Mouse (Mus musculus): ENCODE data around the gene Gzmm. TPM values are rescaled to one million over a fixed set of nuclear protein-coding genes. Genes with fewer than 3 reads are reported as not detected.

Gene Gzmm
- polyA plus RNA-seq, 1 experiment, result 0.51 TPM

DNA sequence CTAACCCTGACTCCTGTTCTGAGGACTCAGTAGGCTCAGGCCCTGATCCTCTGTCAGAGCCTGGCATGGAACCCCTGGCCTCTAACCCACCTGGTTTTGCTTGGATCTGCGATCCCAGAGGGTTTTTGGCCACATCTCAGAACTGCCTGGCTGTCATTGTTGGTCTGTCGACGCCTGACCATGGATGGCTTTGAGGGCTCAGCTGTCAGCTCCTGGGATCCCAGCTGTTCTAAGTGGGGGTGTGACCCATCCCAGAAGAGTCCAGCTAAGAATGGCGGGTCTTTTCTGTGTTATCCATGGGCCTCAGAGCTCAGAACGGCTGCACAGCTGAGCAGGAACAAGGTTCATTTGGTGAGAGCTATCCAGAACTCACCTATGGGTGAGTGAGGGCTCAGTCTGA lies 32.3 kb downstream of the Gzmm start:
- Histone ChIP-seq H3K36me3 (ENCODE audit: control insufficient read depth, insufficient read depth) (no peaks in the 10 kb centered on the region), H3K4me3 (ENCODE audit: insufficient read depth, poor library complexity, severe bottlenecking) (no peak overlapping the region), H3K27me3 (ENCODE audit: control insufficient read depth, insufficient read depth, insufficient read length) (peaks cover 45% of the 10 kb centered on the region), H3K79me3 (ENCODE audit: low read depth) (no peaks in the 10 kb centered on the region), H3ac (ENCODE audit: control insufficient read depth, insufficient read length, low read depth) (no peak overlapping the region), H3K79me2 (ENCODE audit: control insufficient read depth, insufficient read depth) (no peaks in the 10 kb centered on the region)
- TF ChIP-seq MYOD1 (IDR thresholded peaks at IDR 0.05; ENCODE audit: control insufficient read depth, insufficient read length, low read depth), result no peak
- TF ChIP-seq MAX (IDR thresholded peaks at IDR 0.05), result no peak
- no peak for TF ChIP-seq CTCF (IDR thresholded peaks at IDR 0.05; ENCODE audit: control insufficient read depth, insufficient read depth, insufficient read length)
- no peak for TF ChIP-seq USF1 (IDR thresholded peaks at IDR 0.05; ENCODE audit: low read depth)
- TF ChIP-seq CEBPB (IDR thresholded peaks at IDR 0.05; ENCODE audit: low read depth), result no peak
- TF ChIP-seq MYOG (IDR thresholded peaks at IDR 0.05; ENCODE audit: control insufficient read depth, extremely low read depth, insufficient read length), result no peak
- TF ChIP-seq FOSL1 (IDR thresholded peaks at IDR 0.05; ENCODE audit: insufficient read depth, low read length, poor library complexity, severe bottlenecking), result no peak

DNA sequence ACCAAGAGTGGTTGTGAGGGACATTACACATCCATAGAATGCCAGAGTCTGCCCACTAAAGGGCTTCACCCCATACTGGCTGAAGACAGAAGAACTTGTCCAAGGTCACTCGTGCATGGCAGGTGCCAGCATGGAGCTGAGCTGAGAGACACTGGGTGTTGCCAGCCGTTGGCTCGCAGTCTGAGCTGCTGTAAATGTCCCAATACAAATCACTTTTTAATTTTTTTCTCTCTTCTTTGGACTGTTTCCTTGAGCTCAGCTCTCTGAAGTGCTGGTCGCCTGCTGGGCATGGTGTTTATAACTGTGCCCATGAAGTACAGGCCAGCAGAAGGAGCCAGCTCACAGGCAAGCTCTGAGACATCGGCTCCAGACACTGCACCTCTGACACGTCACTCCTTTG lies 34.2 kb downstream of the Gzmm start:
- Histone ChIP-seq H3ac (ENCODE audit: control insufficient read depth, insufficient read length, low read depth) (no peak overlapping the region), H3K79me2 (ENCODE audit: control insufficient read depth, insufficient read depth) (no peaks in the 10 kb centered on the region), H3K36me3 (ENCODE audit: control insufficient read depth, insufficient read depth) (no peaks in the 10 kb centered on the region), H3K27me3 (ENCODE audit: control insufficient read depth, insufficient read depth, insufficient read length) (peaks cover 27% of the 10 kb centered on the region), H3K4me3 (ENCODE audit: insufficient read depth, poor library complexity, severe bottlenecking) (no peak overlapping the region), H3K79me3 (ENCODE audit: low read depth) (no peaks in the 10 kb centered on the region)
- TF ChIP-seq FOSL1 (IDR thresholded peaks at IDR 0.05; ENCODE audit: insufficient read depth, low read length, poor library complexity, severe bottlenecking) (no peak), CEBPB (IDR thresholded peaks at IDR 0.05; ENCODE audit: low read depth) (no peak), CTCF (IDR thresholded peaks at IDR 0.05; ENCODE audit: control insufficient read depth, insufficient read depth, insufficient read length) (no peak), USF1 (IDR thresholded peaks at IDR 0.05; ENCODE audit: low read depth) (no peak), MAX (IDR thresholded peaks at IDR 0.05) (no peak)

DNA sequence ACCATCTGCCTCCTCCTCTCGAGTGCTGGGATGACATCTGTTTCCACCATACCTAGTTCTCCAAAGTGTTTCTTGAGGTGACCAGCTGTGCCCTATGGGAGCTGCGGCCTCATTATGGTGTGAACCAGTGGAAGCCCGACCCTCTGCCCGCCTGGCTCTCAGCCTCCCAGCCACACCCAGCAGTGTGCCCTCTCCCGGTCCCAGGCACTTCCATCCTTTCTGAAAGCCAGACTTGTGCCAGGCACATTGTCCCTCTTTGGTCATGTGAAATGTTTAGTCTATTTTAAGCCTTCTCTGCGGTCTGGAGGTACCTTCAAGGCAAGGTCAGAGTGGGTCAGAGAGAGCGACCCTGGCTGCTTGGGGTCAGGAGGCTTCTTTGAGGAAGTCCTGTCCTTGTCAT lies 34.9 kb downstream of the Gzmm start:
- Histone ChIP-seq H3K4me3 (ENCODE audit: insufficient read depth, poor library complexity, severe bottlenecking) (no peak overlapping the region), H3K79me3 (ENCODE audit: low read depth) (no peaks in the 10 kb centered on the region), H3K27me3 (ENCODE audit: control insufficient read depth, insufficient read depth, insufficient read length) (peaks cover 27% of the 10 kb centered on the region), H3K36me3 (ENCODE audit: control insufficient read depth, insufficient read depth) (no peaks in the 10 kb centered on the region), H3K79me2 (ENCODE audit: control insufficient read depth, insufficient read depth) (no peaks in the 10 kb centered on the region), H3ac (ENCODE audit: control insufficient read depth, insufficient read length, low read depth) (no peak overlapping the region)
- no peak for TF ChIP-seq CEBPB (IDR thresholded peaks at IDR 0.05; ENCODE audit: low read depth)
- TF ChIP-seq USF1 (IDR thresholded peaks at IDR 0.05; ENCODE audit: low read depth), result no peak
- TF ChIP-seq MYOD1 (IDR thresholded peaks at IDR 0.05; ENCODE audit: control insufficient read depth, insufficient read length, low read depth), result no peak
- TF ChIP-seq MYOG (IDR thresholded peaks at IDR 0.05; ENCODE audit: control insufficient read depth, extremely low read depth, insufficient read length), result no peak
- TF ChIP-seq MAX (IDR thresholded peaks at IDR 0.05), result no peak
- no peak for TF ChIP-seq CTCF (IDR thresholded peaks at IDR 0.05; ENCODE audit: control insufficient read depth, insufficient read depth, insufficient read length)
- no peak for TF ChIP-seq FOSL1 (IDR thresholded peaks at IDR 0.05; ENCODE audit: insufficient read depth, low read length, poor library complexity, severe bottlenecking)

DNA sequence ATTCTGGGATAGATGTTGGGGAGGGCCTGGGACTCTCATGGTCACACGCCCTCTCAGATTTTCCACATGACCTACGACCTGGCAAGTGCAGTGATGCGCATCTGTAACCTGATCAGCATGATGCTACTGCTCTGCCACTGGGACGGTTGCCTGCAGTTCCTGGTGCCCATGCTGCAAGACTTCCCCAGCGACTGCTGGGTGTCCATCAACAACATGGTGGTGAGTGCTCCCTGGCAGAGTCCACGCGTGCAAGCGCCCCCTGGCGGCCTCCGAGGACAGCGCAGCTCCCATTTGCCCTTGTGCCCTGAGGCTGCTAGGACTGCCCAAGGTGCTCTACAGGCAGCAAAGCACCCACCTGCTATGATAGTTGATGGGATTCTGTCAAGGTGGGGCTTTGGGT lies 37.3 kb downstream of the Gzmm start:
- peaks cover 9% of the 10 kb centered on the region for H3K27me3 ChIP-seq (ENCODE audit: control insufficient read depth, insufficient read depth, insufficient read length)
- no peak overlapping the region for H3K4me3 ChIP-seq (ENCODE audit: insufficient read depth, poor library complexity, severe bottlenecking)
- no peaks in the 10 kb centered on the region for H3K79me2 ChIP-seq (ENCODE audit: control insufficient read depth, insufficient read depth)
- no peaks in the 10 kb centered on the region for H3K36me3 ChIP-seq (ENCODE audit: control insufficient read depth, insufficient read depth)
- no peaks in the 10 kb centered on the region for H3K79me3 ChIP-seq (ENCODE audit: low read depth)
- no peak overlapping the region for H3ac ChIP-seq (ENCODE audit: control insufficient read depth, insufficient read length, low read depth)
- TF ChIP-seq MAX (IDR thresholded peaks at IDR 0.05) (no peak), MYOD1 (IDR thresholded peaks at IDR 0.05; ENCODE audit: control insufficient read depth, insufficient read length, low read depth) (no peak), FOSL1 (IDR thresholded peaks at IDR 0.05; ENCODE audit: insufficient read depth, low read length, poor library complexity, severe bottlenecking) (no peak), MYOG (IDR thresholded peaks at IDR 0.05; ENCODE audit: control insufficient read depth, extremely low read depth, insufficient read length) (no peak), CTCF (IDR thresholded peaks at IDR 0.05; ENCODE audit: control insufficient read depth, insufficient read depth, insufficient read length) (peak; percentile 69)

DNA sequence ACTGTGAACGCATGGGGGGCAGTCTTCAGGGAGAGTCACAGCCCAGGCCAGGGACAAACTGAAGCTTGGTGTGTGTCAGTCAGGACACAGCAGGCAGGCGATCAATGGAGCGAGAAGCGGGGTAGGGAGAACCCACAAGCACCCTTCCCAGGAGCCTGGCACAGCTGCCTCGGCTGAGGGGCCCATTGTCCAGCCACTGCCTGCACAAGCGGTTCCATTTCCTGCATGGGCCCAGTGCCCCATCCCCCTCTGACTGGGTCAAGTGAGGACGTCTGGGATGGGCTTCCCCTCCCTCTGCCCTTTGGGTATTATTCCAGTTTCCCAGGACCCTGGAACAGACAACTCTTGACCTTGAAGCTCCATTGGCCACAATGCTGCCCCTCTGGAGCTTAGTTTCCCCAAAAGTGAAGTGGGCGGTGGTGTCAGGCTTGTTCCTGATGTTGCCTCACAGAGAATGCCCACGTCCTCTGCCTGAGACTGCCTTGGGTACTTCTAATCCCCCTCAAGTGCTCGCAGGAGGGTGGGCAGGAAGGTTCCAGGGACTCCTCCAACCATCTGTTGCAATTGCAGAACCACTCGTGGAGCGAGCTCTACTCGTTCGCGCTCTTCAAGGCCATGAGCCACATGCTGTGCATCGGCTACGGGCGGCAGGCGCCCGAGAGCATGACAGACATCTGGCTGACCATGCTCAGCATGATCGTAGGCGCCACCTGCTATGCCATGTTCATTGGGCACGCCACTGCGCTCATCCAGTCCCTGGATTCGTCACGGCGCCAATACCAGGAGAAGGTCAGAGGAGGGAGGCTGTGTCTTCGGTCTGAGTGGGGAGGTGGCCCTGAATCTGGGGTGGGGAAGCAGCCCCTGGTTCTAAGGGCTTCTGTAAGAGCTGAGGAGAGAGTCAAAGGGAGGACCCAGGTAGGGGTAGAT lies 39.8 kb downstream of the Gzmm start:
- no peak overlapping the region for H3K4me3 ChIP-seq (ENCODE audit: insufficient read depth, poor library complexity, severe bottlenecking)
- no peaks in the 10 kb centered on the region for H3K79me2 ChIP-seq (ENCODE audit: control insufficient read depth, insufficient read depth)
- no peaks in the 10 kb centered on the region for H3K27me3 ChIP-seq (ENCODE audit: control insufficient read depth, insufficient read depth, insufficient read length)
- H3K36me3 ChIP-seq (ENCODE audit: control insufficient read depth, insufficient read depth), result peaks cover under 1% of the 10 kb centered on the region
- H3ac ChIP-seq (ENCODE audit: control insufficient read depth, insufficient read length, low read depth), result no peak overlapping the region
- TF ChIP-seq CTCF (IDR thresholded peaks at IDR 0.05; ENCODE audit: control insufficient read depth, insufficient read depth, insufficient read length), result no peak
- no peak for TF ChIP-seq MYOG (IDR thresholded peaks at IDR 0.05; ENCODE audit: control insufficient read depth, extremely low read depth, insufficient read length)
- no peak for TF ChIP-seq MYOD1 (IDR thresholded peaks at IDR 0.05; ENCODE audit: control insufficient read depth, insufficient read length, low read depth)
- TF ChIP-seq MAX (IDR thresholded peaks at IDR 0.05), result no peak
- TF ChIP-seq CEBPB (IDR thresholded peaks at IDR 0.05; ENCODE audit: low read depth), result no peak
- no peak for TF ChIP-seq USF1 (IDR thresholded peaks at IDR 0.05; ENCODE audit: low read depth)
- no peak for TF ChIP-seq FOSL1 (IDR thresholded peaks at IDR 0.05; ENCODE audit: insufficient read depth, low read length, poor library complexity, severe bottlenecking)
- no peaks in the 10 kb centered on the region for H3K79me3 ChIP-seq (ENCODE audit: low read depth)

Data from C2C12 (cell line).